Mouse (Mus musculus) cerebellum, postnatal 14 days (tissue): ENCODE data around the gene Hnrnpa3.
"Not testable (repeated sequence)": the region's sequence is repeated elsewhere in the genome, so short reads cannot be mapped to it uniquely, and the experiment has no call there.

Source experiments
- DNase-seq, 2 experiments: peaks; one replicate each; pipeline ENCODE4 v3.0.0; 2021; ENCODE audit warnings: mixed read lengths in 2 of 2

Hnrnpa3 gene

DNA sequence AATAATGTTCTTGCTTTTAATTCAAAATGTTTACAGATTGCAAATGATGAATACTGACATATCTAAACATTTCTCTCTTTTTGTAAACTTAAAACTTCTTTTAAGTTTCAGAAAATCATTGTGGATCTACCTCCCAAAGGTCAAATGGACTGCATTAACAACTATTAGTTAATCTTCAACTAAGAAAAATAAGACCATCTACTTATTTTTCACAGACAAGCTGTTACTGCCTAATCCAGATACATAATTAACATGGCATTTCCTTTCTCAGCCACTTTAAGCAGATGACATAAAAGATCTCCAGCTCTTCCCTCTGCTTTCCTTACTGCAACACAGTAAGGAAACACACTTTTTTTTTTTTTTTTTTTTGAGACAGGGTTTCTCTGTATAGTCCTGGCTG is 21.7 kb upstream of the Hnrnpa3 start:
- DNase-seq: no peak

- DNase-seq: not testable (repeated sequence)
Measured at GRCm38 (mm10) chr2:75637822-75638221, 21.2 kb upstream of the Hnrnpa3 start.

GRCm38 (mm10) chr2:75639535-75639934 is 19.5 kb upstream of the Hnrnpa3 start:
- not testable (repeated sequence) for DNase-seq

DNA sequence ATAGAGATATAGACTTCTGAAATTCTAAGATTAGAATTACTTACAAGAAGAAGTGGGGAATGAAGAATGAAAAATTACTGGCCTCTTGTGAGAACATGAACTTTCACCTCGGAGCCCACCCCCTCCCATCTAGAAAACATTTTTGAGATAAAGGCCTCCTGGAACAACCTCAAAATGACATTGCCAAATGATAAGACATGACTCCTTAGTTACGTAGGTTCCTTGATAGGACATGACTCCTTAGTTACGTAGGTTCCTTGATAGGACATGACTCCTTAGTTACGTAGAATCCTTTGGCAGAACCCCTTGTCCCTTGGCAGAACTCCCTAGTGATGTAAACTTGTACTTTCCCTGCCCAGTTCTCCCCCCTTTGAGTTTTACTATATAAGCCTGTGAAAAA is 16.7 kb upstream of the Hnrnpa3 start:
- DNase-seq: not testable (repeated sequence)

DNA sequence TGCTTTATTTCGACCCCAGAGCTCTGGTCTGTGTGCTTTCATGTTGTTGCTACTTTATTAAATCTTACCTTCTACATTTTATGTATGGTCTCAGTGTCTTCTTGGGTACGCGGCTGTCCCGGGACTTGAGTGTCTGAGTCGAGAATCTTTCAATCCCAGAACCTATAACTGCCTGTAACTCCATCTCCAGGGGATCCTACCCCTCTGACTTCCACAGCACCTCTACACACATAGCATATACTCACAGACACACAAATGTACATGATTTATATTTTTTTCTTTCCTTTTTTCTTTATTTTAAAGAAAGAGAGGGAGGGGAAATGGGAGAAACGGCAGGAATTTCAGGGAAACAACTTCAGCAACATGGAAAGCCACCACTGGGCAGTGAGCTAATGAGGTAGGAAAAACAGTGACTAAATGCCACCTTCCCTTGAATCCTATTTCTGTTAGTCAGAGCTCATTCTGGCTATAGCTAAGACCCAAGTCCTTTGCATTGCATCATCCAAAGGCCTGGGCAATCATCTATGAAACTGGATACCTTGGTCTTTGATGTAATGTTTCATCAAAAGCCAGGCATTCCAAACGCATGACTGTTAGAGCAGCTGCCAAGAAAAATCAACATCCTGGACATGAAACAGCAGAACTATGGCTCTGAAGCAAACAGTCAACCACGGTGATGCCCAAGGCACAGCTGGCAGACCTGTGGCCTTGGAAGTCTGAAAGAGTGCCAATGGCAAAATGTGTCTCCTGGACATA is 16.1 kb upstream of the Hnrnpa3 start:
- DNase-seq: no peak

DNA sequence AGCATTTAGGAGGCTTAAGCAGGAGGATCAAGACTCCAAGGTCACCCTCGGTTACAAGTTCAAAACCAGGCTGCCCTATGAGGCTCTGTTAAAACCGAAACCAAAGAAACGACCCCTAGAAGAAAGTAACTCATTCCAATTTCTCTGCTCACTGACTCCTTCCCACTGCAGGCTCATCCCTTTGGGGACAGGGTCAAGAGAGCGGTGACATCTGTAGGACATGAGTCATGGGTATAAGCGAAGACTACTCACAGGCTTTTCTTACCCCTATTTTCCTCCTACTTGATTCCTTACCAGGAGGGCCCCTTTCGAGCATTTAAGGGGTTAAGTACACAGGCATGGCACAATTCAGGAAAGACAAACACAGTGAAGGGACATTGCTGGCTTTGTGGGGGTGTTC is 15.1 kb upstream of the Hnrnpa3 start:
- no peak for DNase-seq

- no peak for DNase-seq
Measured at GRCm38 (mm10) chr2:75645251-75645650, 13.8 kb upstream of the Hnrnpa3 start.

DNA sequence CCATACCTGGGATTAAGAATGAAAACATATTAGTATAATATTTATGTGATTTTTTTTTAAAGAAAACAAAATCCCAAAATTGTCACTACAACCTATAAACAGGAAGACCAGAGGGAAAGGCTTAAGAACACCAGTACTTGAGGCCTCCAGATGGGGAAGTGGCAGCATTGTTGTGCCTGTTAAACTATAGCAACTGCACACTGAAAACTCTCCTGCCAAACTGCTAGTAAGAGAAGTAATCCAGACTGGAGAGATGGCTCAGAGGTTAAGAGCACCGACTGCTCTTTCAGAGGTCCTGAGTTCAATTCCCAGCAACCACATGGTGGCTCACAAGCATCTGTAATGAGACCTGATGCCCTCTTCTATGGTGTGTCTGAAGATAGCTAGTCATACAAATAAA is 8.6 kb upstream of the Hnrnpa3 start:
- DNase-seq: no peak

DNA sequence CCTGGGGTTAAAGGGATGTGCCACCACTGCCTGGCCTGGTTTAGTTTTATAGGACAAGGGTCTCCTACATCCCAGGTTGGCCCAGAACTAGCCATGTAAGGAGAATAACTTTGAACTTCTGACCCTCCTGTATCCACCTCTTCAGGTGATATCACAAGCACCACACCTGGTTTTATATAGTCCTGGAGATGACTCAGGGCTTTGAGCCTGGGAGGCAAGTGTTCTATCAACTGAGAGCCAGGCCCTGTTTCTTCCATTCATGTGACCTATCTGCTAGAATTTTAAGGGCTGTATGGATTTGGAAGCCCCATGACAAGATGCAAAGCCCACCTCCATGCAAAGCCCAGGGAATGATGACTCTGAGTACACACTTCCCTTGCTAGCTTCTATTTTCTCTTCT is 5.9 kb upstream of the Hnrnpa3 start:
- DNase-seq: no peak

- no peak for DNase-seq
Measured at GRCm38 (mm10) chr2:75654679-75655078, 4.4 kb upstream of the Hnrnpa3 start.

- no peak for DNase-seq
Measured at GRCm38 (mm10) chr2:75656924-75657323, 2.1 kb upstream of the Hnrnpa3 start.

- DNase-seq: peak; percentile 37 to 44
Measured at GRCm38 (mm10) chr2:75657907-75658691, 962 bp upstream of the Hnrnpa3 start.

DNA sequence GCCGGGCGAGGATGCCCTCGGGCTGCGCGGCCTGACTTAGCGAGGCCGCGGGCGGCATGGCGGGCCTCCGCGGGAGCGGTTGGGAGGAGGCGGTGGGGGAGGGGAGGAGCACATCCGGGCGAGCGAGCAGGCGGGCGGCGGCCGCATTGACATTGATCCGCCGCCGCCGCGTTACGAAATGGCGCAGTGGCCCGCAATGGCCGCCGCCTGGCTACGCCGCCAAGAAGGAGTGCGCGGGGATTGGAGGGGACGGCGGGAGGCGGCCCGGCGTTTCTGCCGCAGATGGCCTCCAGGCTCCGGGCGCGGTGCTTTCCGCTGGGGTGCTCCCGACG is 534 bp downstream of the Hnrnpa3 start:
- DNase-seq: peak; percentile 97 to 99

- DNase-seq: no peak
Measured at GRCm38 (mm10) chr2:75660255-75660948, 1.3 kb downstream of the Hnrnpa3 start.

- DNase-seq: no peak
Measured at GRCm38 (mm10) chr2:75661106-75661505, 2.0 kb downstream of the Hnrnpa3 start.

DNA sequence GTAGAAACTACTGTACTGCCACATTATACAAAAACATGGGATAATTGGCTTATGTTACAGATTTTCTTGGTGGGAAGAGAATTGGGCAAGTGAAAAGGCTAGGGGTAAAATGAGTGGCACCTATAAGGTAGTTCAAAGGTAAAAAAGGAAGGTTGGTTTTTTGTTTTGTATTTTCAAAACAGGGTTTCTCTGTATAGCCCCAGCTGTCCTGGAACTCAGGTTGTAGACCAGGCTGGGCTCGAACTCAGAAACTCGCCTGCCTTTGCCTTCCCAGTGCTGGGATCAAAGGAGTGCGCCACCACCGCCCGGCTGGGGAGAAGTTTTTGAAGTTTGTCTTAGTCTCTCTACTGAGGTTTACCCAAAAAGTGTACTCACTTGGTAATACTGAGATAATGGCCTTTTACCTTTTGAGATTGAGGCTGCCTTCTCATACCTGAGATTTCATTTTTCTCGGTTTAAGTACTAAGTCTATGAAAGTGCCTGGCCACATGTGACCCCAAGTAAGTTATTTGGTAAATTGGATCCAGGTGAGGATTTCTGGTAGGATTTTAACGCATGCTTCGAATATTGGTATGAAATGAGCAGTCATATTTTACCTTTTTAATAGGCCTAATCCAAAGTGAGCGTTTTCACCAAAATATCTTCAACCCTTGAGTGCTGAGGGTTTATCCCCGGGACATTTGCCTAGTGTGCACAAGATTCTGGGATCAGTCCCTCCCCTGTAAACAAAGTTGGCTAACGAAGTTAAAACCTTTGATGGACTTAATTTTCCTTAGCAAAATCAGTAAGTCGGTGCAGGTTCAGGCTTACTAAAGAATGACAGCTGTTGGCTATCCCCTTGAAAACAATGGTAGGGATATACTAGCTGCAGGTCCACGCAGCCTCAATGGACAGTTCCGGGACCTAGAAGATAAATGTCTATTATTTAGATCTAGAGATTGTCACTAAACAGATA is 10.7 kb downstream of the Hnrnpa3 start:
- DNase-seq: peak in 1 of 2 experiments; percentile 39

- DNase-seq: no peak
Measured at GRCm38 (mm10) chr2:75670446-75671336, 11.6 kb downstream of the Hnrnpa3 start.

- no peak for DNase-seq
Measured at GRCm38 (mm10) chr2:75671337-75671660, 12.2 kb downstream of the Hnrnpa3 start.

DNA sequence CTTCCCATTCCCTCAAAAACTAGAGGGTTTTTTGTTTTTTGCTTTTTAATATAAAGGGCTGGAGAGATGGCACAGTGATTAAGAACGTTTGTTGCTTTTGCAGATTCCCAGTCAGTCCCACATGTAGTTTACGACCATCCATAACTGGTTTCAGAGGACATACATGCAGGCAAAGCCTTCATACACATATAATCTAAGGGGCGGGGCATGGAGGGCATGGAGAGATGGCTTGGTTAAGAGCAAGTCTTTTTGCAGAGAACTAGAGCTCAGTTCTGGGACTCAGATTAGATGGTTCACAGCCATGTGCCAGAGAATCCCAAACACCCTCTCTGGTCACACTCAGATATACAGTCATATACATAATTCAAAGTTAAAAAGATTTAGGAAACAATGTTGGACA is 13.5 kb downstream of the Hnrnpa3 start:
- DNase-seq: no peak

GRCm38 (mm10) chr2:75676567-75676966 is 17.5 kb downstream of the Hnrnpa3 start:
- DNase-seq: no peak

- DNase-seq: no peak
Measured at GRCm38 (mm10) chr2:75679947-75680346, 20.9 kb downstream of the Hnrnpa3 start.

DNA sequence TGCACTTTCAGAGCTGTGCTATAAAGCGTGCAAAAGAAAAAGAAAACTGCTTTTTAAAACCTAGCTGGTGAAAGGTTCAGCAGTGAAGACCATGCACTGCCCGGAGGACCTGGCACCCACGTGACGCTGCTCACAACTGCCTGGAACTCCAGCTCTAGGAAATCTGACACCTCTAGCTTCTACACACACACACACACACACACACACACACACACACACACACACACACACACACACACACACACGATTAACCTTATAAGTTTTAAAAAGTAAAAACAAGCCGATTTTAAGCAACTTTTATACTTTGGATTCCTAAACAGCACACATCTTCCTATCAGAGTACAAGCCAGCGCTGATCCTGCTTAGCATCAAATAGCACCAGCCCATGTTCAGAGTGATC is 22.4 kb downstream of the Hnrnpa3 start:
- no peak for DNase-seq
